Mouse (Mus musculus): Measurements from ENCODE around the gene Fto. TPM values are rescaled to one million over a fixed set of nuclear protein-coding genes. Genes with fewer than 3 reads are reported as not detected.

The Fto gene
- total RNA-seq, 2 experiments from 2014 or later, result 7.5 to 7.9 TPM

GRCm38 (mm10) chr8:91488086-91488783 is 174.9 kb downstream of the Fto start:
- ATAC-seq (replicated peaks; ENCODE audit: low FRiP score, poor library complexity, severe bottlenecking), result no peak

DNA sequence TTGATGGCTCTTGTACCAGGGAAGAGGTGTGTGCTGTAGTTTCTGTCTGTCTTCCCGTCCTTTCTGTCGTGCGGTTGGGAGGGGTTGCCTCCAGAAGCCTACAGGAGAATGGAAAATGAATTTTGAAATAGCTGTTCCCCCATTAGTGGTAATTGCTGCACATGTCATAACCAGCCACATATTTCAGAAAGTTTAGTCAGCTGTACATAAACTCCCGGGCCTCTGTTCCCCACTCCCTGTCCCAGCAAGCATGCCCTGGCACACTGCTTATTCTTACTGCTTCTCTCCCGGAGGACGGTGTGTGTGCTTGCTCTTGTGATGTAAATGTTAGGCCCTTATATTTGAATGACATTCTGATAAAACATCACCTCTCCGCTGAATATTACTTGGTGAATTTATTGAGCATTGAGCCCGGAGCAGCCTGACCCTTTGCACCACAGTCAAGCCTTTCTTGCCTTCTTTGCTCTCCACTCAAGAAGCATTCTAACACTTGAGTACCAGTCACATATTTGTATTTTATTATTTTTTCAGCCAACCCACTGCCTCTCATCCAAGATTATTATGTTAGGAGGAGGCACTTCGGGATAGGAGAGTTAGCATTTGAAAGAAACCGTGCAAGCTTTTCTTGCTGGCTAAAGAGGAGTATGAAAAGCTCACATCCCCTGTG is 175.6 kb downstream of the Fto start:
- ATAC-seq (replicated peaks; ENCODE audit: low FRiP score, poor library complexity, severe bottlenecking), result no peak

DNA sequence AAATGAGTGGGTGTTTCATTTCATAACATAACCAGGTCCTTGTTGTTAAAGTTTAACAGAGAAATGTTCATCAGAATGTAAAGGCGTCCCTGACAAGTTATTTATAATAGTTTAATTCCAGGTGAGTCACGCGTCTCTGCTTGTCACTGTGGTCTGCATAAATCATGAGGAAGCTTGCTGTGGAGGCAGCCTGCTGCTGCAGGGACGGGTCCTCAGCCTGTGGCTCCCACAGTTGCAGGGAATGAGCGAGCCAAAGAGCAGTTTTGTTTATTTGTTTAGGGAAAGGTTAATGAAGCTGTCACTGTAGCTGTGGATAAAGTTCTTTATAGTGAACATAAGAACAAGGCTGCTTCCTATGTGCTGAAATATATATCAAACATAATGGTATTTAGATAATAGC is 176.7 kb downstream of the Fto start:
- ATAC-seq (replicated peaks; ENCODE audit: low FRiP score, poor library complexity, severe bottlenecking), result no peak

DNA sequence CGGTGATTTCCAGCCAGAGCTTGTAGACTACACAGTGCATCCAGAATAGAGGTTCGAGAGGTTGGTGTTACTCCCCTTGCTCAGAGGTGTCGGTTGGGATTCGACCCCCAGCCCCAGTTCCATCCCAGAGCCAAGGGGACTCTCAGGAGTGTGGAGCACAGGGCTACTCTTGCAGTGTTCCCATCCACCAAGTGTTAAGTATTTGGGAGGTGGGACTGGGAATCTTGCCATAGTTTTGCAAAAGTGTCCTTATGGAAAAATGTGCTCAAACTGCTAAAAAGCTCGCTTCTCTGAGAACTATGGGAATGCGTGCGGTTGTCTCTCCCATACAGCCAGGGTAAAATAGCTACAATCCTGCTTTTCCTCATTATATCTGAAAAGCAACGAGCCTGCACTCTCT is 180.0 kb downstream of the Fto start:
- ATAC-seq (replicated peaks; ENCODE audit: low FRiP score, poor library complexity, severe bottlenecking), result no peak

- no peak for ATAC-seq (replicated peaks; ENCODE audit: low FRiP score, poor library complexity, severe bottlenecking)
Observed at GRCm38 (mm10) chr8:91494501-91495259, 181.4 kb downstream of the Fto start.

DNA sequence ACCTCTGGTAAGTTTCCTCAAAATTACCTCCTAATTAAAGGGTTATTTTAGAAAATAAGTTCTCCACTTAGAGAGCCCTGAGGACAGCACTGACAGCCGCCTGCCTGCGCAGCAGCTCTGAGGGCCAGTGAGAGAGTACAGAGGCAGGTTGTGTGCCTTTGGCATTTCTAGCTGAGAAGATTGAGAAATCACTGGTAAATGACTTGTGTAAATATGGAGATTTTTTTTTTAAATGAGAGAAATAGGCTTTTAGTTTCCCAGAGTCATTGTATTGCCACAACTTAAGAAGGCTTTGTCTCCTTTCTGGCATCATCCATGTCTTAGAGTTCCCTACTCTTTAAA is 181.9 kb downstream of the Fto start:
- ATAC-seq (replicated peaks; ENCODE audit: low FRiP score, poor library complexity, severe bottlenecking), result no peak

GRCm38 (mm10) chr8:91496000-91496399 is 182.7 kb downstream of the Fto start:
- no peak for ATAC-seq (replicated peaks; ENCODE audit: low FRiP score, poor library complexity, severe bottlenecking)

GRCm38 (mm10) chr8:91496936-91497335 is 183.6 kb downstream of the Fto start:
- no peak for ATAC-seq (replicated peaks; ENCODE audit: low FRiP score, poor library complexity, severe bottlenecking)

GRCm38 (mm10) chr8:91498611-91499010 is 185.3 kb downstream of the Fto start:
- no peak for ATAC-seq (replicated peaks; ENCODE audit: low FRiP score, poor library complexity, severe bottlenecking)

DNA sequence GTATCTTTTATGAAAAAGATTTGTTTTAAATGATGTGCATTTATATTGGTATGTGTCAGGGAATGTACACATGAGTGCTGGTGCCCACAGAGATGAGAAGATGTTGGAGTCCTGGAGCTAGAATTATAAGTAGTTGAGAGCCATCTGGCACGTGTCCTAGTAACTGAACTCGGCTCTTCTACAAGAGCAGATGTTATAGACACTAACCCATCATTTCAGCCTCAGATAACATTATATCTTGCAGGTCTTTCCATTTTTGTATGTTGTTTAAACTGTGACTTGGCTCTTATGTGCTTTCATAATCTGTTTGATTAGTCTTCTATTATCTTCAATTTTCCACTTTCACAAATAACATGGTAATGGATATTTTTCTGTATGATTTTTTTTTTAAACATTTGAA is 186.0 kb downstream of the Fto start:
- ATAC-seq (replicated peaks; ENCODE audit: low FRiP score, poor library complexity, severe bottlenecking), result no peak

DNA sequence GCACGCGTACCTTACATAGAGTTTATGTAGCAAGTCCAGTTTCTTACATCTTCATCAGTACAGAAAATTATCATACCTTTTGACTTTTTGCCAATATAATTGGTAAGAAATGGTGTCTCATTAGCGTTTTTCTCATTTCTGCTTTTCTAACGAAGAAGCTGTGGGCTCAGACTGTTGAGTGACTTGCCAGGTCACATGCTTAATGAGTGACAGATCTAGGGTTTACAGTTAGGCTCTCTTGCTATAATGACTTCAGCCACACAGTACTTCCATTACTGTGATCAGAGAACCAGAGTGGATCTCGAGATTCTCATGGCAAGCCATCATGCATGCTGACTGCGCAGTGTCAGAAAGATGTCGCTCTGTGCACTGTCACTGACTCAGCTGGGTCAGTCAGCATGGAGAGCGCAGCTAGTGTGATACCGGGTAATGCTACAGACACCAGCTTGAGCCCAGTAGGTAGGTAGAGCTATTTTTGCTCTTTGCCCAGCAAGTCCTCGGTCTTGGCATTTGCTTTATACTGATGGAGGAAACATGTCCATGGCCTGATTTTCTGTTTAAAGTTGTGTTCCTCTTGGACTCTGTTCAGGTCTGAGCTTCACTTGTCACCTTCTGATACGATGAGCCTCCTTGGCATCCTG is 188.8 kb downstream of the Fto start:
- ATAC-seq (replicated peaks; ENCODE audit: low FRiP score, poor library complexity, severe bottlenecking), result no peak

DNA sequence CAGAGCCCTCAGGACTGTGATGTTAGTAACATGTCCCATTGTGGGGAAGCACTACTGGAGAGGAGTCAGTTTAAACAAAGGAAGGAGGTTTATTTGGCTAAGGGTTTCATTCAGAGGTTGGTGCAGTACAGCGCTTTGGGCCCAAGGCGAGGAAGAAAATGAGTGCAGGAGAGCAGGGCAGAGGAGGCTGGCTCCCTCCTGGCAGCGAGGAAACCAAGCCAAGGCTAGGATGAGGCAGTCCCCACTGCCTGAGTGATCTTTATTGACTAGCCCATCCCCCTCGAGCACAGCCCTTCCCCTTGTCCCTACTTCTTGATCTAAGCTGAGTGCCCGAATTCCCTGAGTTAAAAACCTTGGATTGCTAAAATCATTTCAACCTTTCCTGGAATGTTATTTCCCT is 189.5 kb downstream of the Fto start:
- ATAC-seq (replicated peaks; ENCODE audit: low FRiP score, poor library complexity, severe bottlenecking), result no peak

GRCm38 (mm10) chr8:91504360-91504759 is 191.0 kb downstream of the Fto start:
- ATAC-seq (replicated peaks; ENCODE audit: low FRiP score, poor library complexity, severe bottlenecking), result no peak

DNA sequence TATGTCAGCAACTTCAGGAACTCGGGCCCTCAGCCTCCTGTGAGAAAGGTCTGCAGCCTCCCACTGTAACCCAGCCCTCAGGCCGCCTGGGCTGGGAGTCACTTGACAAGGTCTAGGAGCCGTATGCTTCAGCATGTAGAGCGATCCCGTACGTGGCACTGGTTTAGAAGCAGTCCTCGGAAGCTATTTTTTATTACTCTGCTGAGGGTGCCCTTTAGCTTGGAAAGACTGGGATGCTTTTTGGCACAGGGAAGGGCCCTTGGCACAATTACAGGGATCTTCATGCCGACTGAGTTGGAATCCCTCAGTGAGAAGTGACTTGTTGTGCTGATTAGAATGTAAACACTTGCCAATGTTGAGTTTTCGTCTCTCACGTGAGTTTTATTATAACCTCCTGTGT is 191.6 kb downstream of the Fto start:
- ATAC-seq (replicated peaks; ENCODE audit: low FRiP score, poor library complexity, severe bottlenecking), result no peak

DNA sequence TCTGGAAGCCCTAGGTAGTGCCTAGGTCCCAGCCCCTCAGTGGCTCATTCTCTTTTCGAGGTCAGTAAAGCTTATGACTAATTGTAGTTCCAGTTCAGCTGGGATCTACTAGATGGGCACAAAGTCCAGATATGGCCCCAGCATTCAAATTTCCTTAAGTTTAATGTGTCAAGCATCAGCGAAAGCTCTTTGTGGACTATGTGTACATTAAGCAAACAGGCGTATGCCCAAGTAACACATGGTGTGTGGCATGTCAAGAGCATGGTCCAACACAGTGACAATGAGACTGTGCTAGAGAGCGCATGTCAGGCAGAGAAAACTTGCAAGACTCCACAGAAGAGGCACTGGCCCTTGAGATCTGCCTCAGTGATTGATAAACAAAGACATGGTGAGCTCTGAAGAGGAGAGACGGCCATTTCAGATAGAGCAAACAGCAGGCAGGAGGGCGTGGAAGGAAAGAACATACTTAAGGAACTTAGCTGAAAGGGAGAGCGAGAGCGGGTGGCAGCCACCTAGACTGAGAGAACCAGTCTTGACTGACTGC is 192.2 kb downstream of the Fto start:
- no peak for ATAC-seq (replicated peaks; ENCODE audit: low FRiP score, poor library complexity, severe bottlenecking)

GRCm38 (mm10) chr8:91505997-91506672 is 192.8 kb downstream of the Fto start:
- ATAC-seq (replicated peaks; ENCODE audit: low FRiP score, poor library complexity, severe bottlenecking), result no peak

- ATAC-seq (replicated peaks; ENCODE audit: low FRiP score, poor library complexity, severe bottlenecking), result no peak
Observed at GRCm38 (mm10) chr8:91506682-91507257, 193.4 kb downstream of the Fto start.

- no peak for ATAC-seq (replicated peaks; ENCODE audit: low FRiP score, poor library complexity, severe bottlenecking)
Observed at GRCm38 (mm10) chr8:91507681-91508097, 194.4 kb downstream of the Fto start.

GRCm38 (mm10) chr8:91508284-91508683 is 195.0 kb downstream of the Fto start:
- no peak for ATAC-seq (replicated peaks; ENCODE audit: low FRiP score, poor library complexity, severe bottlenecking)
